Comparison of ENCODE assay signal across 1 mouse cellular context in the genomic region with DNA sequence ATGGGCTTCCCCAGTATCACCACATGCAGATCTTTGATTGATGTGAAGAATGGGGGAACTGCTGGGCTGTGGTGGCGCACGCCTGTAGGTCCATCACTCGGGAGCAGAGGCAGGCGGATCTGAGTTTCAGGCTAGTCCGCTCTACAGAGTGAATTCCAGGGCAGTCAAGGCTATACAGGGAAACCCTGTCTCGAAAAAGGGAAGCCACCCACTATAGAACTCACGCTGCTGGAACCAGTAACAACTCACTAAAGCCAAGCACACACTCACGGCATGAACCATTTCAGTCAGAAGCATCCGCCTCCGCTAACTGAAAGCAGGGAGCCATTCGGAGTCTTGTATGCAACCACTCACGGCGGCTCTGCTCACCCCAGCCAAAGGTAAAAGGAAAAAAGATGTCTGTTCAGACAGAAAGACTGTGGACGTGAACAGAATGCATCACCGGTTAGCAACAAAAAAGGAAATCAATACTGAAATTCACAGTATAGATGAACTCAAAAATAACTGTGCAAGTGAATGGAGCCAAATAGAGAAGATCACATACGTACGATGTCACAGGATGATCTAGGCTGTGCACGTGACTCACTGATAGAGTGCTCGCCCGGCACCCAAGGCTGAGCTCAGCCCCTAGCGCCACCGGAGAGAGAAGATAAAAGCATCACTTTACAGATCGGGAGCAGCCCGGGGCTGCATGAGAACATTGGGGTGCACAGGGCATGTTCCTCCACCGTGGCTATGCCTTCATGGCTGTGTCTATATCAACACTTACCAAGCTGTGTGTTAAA.
TF ChIP-seq lines count a peak whose summit lies in the region.

No protein-coding gene starts in this region.

TF ChIP-seq in MEL, 35 proteins besides CTCF, POLR2A, EP300 and RAD21:
- no peak for TF ChIP-seq TAL1 (IDR thresholded peaks at IDR 0.05; ENCODE audit: low read length)
- peak; percentile 93 for TF ChIP-seq BHLHE40 (IDR thresholded peaks at IDR 0.05; ENCODE audit: borderline replicate concordance, low read depth, low read length)
- peak; percentile 33; the same call in 1 of the 2 replicates for TF ChIP-seq ETS1 (IDR thresholded peaks at IDR 0.05; ENCODE audit: low read depth, low read length)
- TF ChIP-seq ZC3H11A (IDR thresholded peaks at IDR 0.05; ENCODE audit: low read depth, low read length) = no peak
- no peak for TF ChIP-seq MEF2A (IDR thresholded peaks at IDR 0.05; ENCODE audit: extremely low read depth, insufficient replicate concordance, low read depth, low read length, poor library complexity, severe bottlenecking)
- TF ChIP-seq USF1 (IDR thresholded peaks at IDR 0.05; ENCODE audit: low read depth, low read length) = peak; percentile 92
- no peak for TF ChIP-seq RCOR1 (IDR thresholded peaks at IDR 0.05; ENCODE audit: low read depth, low read length)
- TF ChIP-seq MAZ (IDR thresholded peaks at IDR 0.05; ENCODE audit: low read depth, low read length) = no peak
- no peak for TF ChIP-seq ZNF384 (IDR thresholded peaks at IDR 0.05; ENCODE audit: low read depth, low read length)
- no peak for TF ChIP-seq HCFC1 (IDR thresholded peaks at IDR 0.05; ENCODE audit: low read depth, low read length)
- TF ChIP-seq ZMIZ1 (IDR thresholded peaks at IDR 0.05; ENCODE audit: low read depth, low read length) = no peak
- no peak for TF ChIP-seq POLR2AphosphoS2 (IDR thresholded peaks at IDR 0.05; ENCODE audit: low read length)
- peak; percentile 48; the same call in 1 of the 2 replicates for TF ChIP-seq MAX (IDR thresholded peaks at IDR 0.05; ENCODE audit: low read length)
- TF ChIP-seq ELF1 (IDR thresholded peaks at IDR 0.05; ENCODE audit: low read depth, low read length) = no peak
- peak; percentile 14; the same call in 1 of the 2 replicates for TF ChIP-seq GATA1 (IDR thresholded peaks at IDR 0.05; ENCODE audit: low read depth, low read length)
- no peak for TF ChIP-seq MXI1 (IDR thresholded peaks at IDR 0.05; ENCODE audit: low read depth, low read length)
- TF ChIP-seq SIN3A (IDR thresholded peaks at IDR 0.05; ENCODE audit: low read length) = no peak
- no peak for TF ChIP-seq ZKSCAN1 (IDR thresholded peaks at IDR 0.05; ENCODE audit: low read depth, low read length)
- no peak for TF ChIP-seq MYB (IDR thresholded peaks at IDR 0.05; ENCODE audit: low read depth, low read length)
- peak in 1 of 2 experiments; percentile 59; a peak in 2 of 4 replicates for TF ChIP-seq USF2 (IDR thresholded peaks at IDR 0.05; ENCODE audit: borderline replicate concordance in 1 of 2, insufficient read depth in 1 of 2, low read depth in 1 of 2, low read length in 2 of 2)
- no peak for TF ChIP-seq CHD2 (IDR thresholded peaks at IDR 0.05; ENCODE audit: low read length)
- no peak for TF ChIP-seq MYC (IDR thresholded peaks at IDR 0.05; ENCODE audit: low read depth, low read length)
- TF ChIP-seq POLR2AphosphoS5 (IDR thresholded peaks at IDR 0.05; ENCODE audit: borderline replicate concordance, low read depth, low read length) = no peak
- TF ChIP-seq TBP (IDR thresholded peaks at IDR 0.05; ENCODE audit: low read depth, low read length) = no peak
